Mouse (Mus musculus): ENCODE measurements around the gene Ppp1r12a. TPM values are rescaled to one million over a fixed set of nuclear protein-coding genes. Genes with fewer than 3 reads are reported as not detected.

The Ppp1r12a gene
- polyA plus RNA-seq, 1 experiment: 13.8 TPM

DNA sequence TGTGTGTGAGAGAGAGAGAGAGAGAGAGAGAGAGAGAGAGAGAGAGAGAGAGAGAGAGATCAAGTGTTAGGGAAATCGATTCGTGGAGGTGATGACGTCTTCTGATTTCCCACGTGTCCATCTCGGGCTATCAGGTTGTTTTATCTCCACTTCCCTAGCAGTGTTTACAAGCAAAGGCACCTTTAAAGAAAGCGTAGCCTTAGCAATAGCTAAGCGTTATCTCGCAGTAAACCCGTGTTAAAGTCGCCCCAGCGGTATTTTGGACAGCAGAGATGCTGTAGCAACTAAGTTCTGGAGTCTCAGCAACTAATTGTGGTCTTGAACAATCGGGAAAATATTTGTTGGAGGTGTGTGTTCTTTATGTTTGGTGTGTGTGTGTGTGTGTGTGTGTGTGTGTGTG, 171.6 kb downstream of the Ppp1r12a start:
- peak overlapping the region; percentile 64 for H3K4me3 ChIP-seq (replicated peaks)
- H3K36me3 ChIP-seq (replicated peaks; ENCODE audit: low read length): no peaks in the 10 kb centered on the region
- peaks cover 24% of the 10 kb centered on the region for H3K4me1 ChIP-seq
- H3K9me3 ChIP-seq: no peaks in the 10 kb centered on the region
- TF ChIP-seq GATA1 (IDR thresholded peaks at IDR 0.05; ENCODE audit: borderline replicate concordance, low read length) (no peak), FLI1 (IDR thresholded peaks at IDR 0.05; ENCODE audit: low read length) (no peak)
- peaks cover 44% of the 10 kb centered on the region for H3K27me3 ChIP-seq (replicated peaks)

Other genes starting within 250 kb of the Ppp1r12a start
- gene Pawr, start 169.9 kb downstream of the Ppp1r12a start, polyA plus RNA-seq (2012; ENCODE audit: insufficient read depth, low replicate concordance): 2.2 and 4.3 TPM in 2 replicates